Mouse (Mus musculus) testis, adult 2 months (tissue): ENCODE measurements around the gene Serpina1d. TPM values are rescaled to one million over a fixed set of nuclear protein-coding genes. Genes with fewer than 3 reads are reported as not detected.
"Not testable (repeated sequence)": the region's sequence is repeated elsewhere in the genome, so short reads cannot be mapped to it uniquely, and the experiment has no call there.

Experiments used
- H3K27ac ChIP-seq: fragments of 200-500 bp; 2 replicates; pipeline ENCODE4 v1.5.1; 2012; ENCODE audit warnings: low read depth, low read length; ENCODE audit not compliant: control insufficient read depth, insufficient read depth
- H3K27me3 ChIP-seq: fragments of 200-500 bp; 2 replicates; pipeline ENCODE4 v1.6.1; 2012; ENCODE audit warnings: mild to moderate bottlenecking, low read length, moderate library complexity; ENCODE audit not compliant: control insufficient read depth, insufficient read depth
- H3K36me3 ChIP-seq: fragments of 200-500 bp; 2 replicates; pipeline ENCODE4 v1.6.1; 2012; ENCODE audit warnings: mild to moderate bottlenecking, low read length; ENCODE audit not compliant: control insufficient read depth, insufficient read depth
- H3K4me1 ChIP-seq: fragments of 200-500 bp; 2 replicates; pipeline ENCODE4 v1.6.1; 2012; ENCODE audit warnings: low read length; ENCODE audit not compliant: control insufficient read depth, insufficient read depth
- H3K4me3 ChIP-seq: fragments of 200-500 bp; 2 replicates; pipeline ENCODE4 v1.5.1; 2012; ENCODE audit warnings: low read depth, mild to moderate bottlenecking, low read length, moderate library complexity, mixed read lengths; ENCODE audit not compliant: control insufficient read depth
- polyA plus RNA-seq: library from polyadenylated mRNA; depleted of rRNA; stranded (reverse); fragments of >200 nt; gene quantifications from 2 replicates; pipeline ENCODE4 v1.2.3, GENCODE M21; 2012; rRNA removed

Gene Serpina1d
- polyA plus RNA-seq = 0.17 and 0.48 TPM in 2 replicates

- H3K27ac ChIP-seq, H3K4me3 ChIP-seq, H3K27me3 ChIP-seq: not testable (repeated sequence)
Observed at GRCm38 (mm10) chr12:103773246-103773851, at the start of gene Serpina1d. TSS of gene Serpina1d (minus strand) at chr12:103773592.

GRCm38 (mm10) chr12:103770597-103770996 is 2.8 kb downstream of the Serpina1d start:
- H3K27ac ChIP-seq, H3K4me3 ChIP-seq, H3K4me1 ChIP-seq, H3K27me3 ChIP-seq, H3K36me3 ChIP-seq: not testable (repeated sequence)

More at GRCm38 (mm10) chr12:103773246-103773851, at the start of gene Serpina1d:
- H3K4me1 ChIP-seq, H3K36me3 ChIP-seq: not testable (repeated sequence)

- H3K27me3 ChIP-seq = not testable (repeated sequence)
Observed at GRCm38 (mm10) chr12:103763083-103763482, 10.3 kb downstream of the Serpina1d start.

GRCm38 (mm10) chr12:103760316-103760715 is 13.1 kb downstream of the Serpina1d start:
- H3K27me3 ChIP-seq, H3K36me3 ChIP-seq, H3K4me3 ChIP-seq, H3K27ac ChIP-seq, H3K4me1 ChIP-seq: not testable (repeated sequence)

More at GRCm38 (mm10) chr12:103763083-103763482, 10.3 kb downstream of the Serpina1d start:
- not testable (repeated sequence) for H3K36me3 ChIP-seq, H3K4me3 ChIP-seq, H3K27ac ChIP-seq, H3K4me1 ChIP-seq

- not testable (repeated sequence) for H3K27me3 ChIP-seq, H3K27ac ChIP-seq, H3K36me3 ChIP-seq, H3K4me3 ChIP-seq, H3K4me1 ChIP-seq
Observed at GRCm38 (mm10) chr12:103745957-103746356, 27.4 kb downstream of the Serpina1d start.

GRCm38 (mm10) chr12:103737791-103738580 is 35.4 kb downstream of the Serpina1d start:
- H3K27ac ChIP-seq, H3K27me3 ChIP-seq, H3K36me3 ChIP-seq, H3K4me3 ChIP-seq, H3K4me1 ChIP-seq: not testable (repeated sequence)

GRCm38 (mm10) chr12:103735566-103735965 is 37.8 kb downstream of the Serpina1d start:
- not testable (repeated sequence) for H3K4me1 ChIP-seq, H3K36me3 ChIP-seq, H3K4me3 ChIP-seq, H3K27me3 ChIP-seq, H3K27ac ChIP-seq

- not testable (repeated sequence) for H3K36me3 ChIP-seq, H3K4me1 ChIP-seq, H3K27ac ChIP-seq, H3K4me3 ChIP-seq, H3K27me3 ChIP-seq
Observed at GRCm38 (mm10) chr12:103735101-103735500, 38.3 kb downstream of the Serpina1d start.

Other genes with a start within 250 kb of the Serpina1d start
- gene Ppp4r4, start 241.3 kb downstream of the Serpina1d start, polyA plus RNA-seq = 15.6 and 17.6 TPM in 2 replicates
- gene Serpina10, start 142.1 kb downstream of the Serpina1d start, polyA plus RNA-seq = not detected in 2 replicates
- gene Serpina6, start 116.4 kb downstream of the Serpina1d start, polyA plus RNA-seq = 0.07 TPM in 1 of 2 replicates, not detected in the other
- gene Serpina16, start 97.5 kb downstream of the Serpina1d start, polyA plus RNA-seq = 0.16 and 84.9 TPM in 2 replicates
- gene Serpina1f, start 78.1 kb downstream of the Serpina1d start, polyA plus RNA-seq = 1.1 and 129 TPM in 2 replicates
- 0.51 and 1.4 TPM in 2 replicates for gene Serpina1b, start 56.8 kb upstream of the Serpina1d start, polyA plus RNA-seq
- 1.8 and 2.4 TPM in 2 replicates for gene Serpina1a, start 90.0 kb upstream of the Serpina1d start, polyA plus RNA-seq
- gene Serpina1c, start 131.3 kb upstream of the Serpina1d start, polyA plus RNA-seq = 0.84 and 0.85 TPM in 2 replicates
- gene Serpina1e, start 185.4 kb upstream of the Serpina1d start, polyA plus RNA-seq = 0.67 TPM in 1 of 2 replicates, not detected in the other
- gene Serpina11, start 216.4 kb upstream of the Serpina1d start, polyA plus RNA-seq = not detected in 2 replicates
- gene Serpina9, start 240.2 kb upstream of the Serpina1d start, polyA plus RNA-seq = 0.91 and 1.0 TPM in 2 replicates